Mouse (Mus musculus): ENCODE results near the gene Taf10. TPM values are rescaled to one million over a fixed set of nuclear protein-coding genes. Genes with fewer than 3 reads are reported as not detected.

The Taf10 gene
- polyA plus RNA-seq, 1 experiment from 2014 or later, result 118 TPM

- Histone ChIP-seq H3K27ac (replicated peaks) (no peak overlapping the region), H3K36me3 (ENCODE audit: control insufficient read depth, insufficient read depth, low read length) (no peaks in the 10 kb centered on the region), H3K27me3 (ENCODE audit: control insufficient read depth, insufficient read depth, low read length) (0 out of 2 replicates have a peak, but pooled peaks cover 3% of the 10 kb centered on the region), H3K4me1 (replicated peaks; ENCODE audit: control insufficient read depth, insufficient read depth) (no peaks in the 10 kb centered on the region; the same call in 1 of the 2 replicates), H3K4me2 (replicated peaks; ENCODE audit: low read depth) (no peak overlapping the region), H3K9ac (ENCODE audit: low read length) (no peak overlapping the region), H3K9me3 (ENCODE audit: control insufficient read depth, low read length) (no peaks in the 10 kb centered on the region), H3K4me3 (ENCODE audit: low read depth, low read length) (no peak overlapping the region)
- TF ChIP-seq CTCF (IDR thresholded peaks at IDR 0.05; ENCODE audit: low read depth) (no peak), EP300 (optimal IDR thresholded peaks at IDR 0.05) (no peak)
- no peak for DNase-seq (ENCODE audit: low spot score)
- ATAC-seq (ENCODE audit: low FRiP score, low TSS enrichment), result no peak
- WGBS, result 20% methylated on average over 4 of the region's 4 CpGs
Measured at GRCm38 (mm10) chr7:105784556-105784955, 40.4 kb upstream of the Taf10 start.

GRCm38 (mm10) chr7:105783861-105784260 lies 39.7 kb upstream of the Taf10 start:
- Histone ChIP-seq H3K4me2 (replicated peaks; ENCODE audit: low read depth) (no peak overlapping the region), H3K27me3 (ENCODE audit: control insufficient read depth, insufficient read depth, low read length) (0 out of 2 replicates have a peak, but pooled peaks cover 3% of the 10 kb centered on the region), H3K4me1 (replicated peaks; ENCODE audit: control insufficient read depth, insufficient read depth) (peaks cover under 1% of the 10 kb centered on the region; the same call in 1 of the 2 replicates), H3K27ac (replicated peaks) (no peak overlapping the region), H3K36me3 (ENCODE audit: control insufficient read depth, insufficient read depth, low read length) (no peaks in the 10 kb centered on the region), H3K9me3 (ENCODE audit: control insufficient read depth, low read length) (no peaks in the 10 kb centered on the region), H3K4me3 (ENCODE audit: low read depth, low read length) (no peak overlapping the region), H3K9ac (ENCODE audit: low read length) (no peak overlapping the region)
- WGBS, result 43% methylated on average over 4 of the region's 4 CpGs
- DNase-seq (ENCODE audit: low spot score), result no peak
- no peak for ATAC-seq (ENCODE audit: low FRiP score, low TSS enrichment)
- TF ChIP-seq CTCF (IDR thresholded peaks at IDR 0.05; ENCODE audit: low read depth) (no peak), EP300 (optimal IDR thresholded peaks at IDR 0.05) (no peak)

DNA sequence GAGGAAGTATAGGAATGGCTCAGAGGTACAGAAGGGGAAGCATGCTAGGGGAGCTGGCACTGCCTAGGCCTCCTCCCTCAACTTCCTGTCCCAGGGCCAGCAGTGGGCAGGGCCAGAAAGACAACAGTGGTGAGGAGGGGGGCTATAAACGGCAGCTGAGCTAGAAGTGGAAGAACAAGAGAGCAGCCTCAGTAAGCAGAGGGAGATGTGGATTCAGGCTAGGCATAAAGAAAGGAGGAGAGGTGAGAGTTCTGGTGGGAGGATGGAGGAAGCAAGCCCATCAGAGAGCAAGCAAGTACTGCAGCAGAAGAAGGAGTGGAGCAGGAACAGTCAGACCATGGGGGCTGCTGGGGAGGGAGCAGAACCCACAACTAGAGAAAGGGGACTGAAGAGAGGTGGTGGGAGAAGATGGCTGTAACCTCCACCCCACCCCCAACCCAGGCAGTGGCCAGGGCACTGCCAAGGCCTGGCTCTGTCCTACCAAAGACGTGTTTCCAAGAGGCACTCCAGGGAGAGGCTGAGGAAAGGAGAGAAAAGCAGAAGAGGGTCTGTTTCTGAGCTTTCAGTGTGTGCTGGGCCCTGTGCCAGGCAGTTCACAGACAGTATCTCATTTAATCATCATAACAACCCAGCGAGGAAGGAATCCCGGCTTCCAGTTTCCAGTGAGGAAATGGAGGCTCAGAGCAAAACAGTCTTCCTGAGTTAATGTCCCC lies 34.5 kb upstream of the Taf10 start:
- Histone ChIP-seq H3K27me3 (ENCODE audit: control insufficient read depth, insufficient read depth, low read length) (no peaks in the 10 kb centered on the region), H3K27ac (replicated peaks) (peak overlapping the region; percentile 86), H3K9me3 (ENCODE audit: control insufficient read depth, low read length) (no peaks in the 10 kb centered on the region), H3K36me3 (ENCODE audit: control insufficient read depth, insufficient read depth, low read length) (no peaks in the 10 kb centered on the region), H3K4me2 (replicated peaks; ENCODE audit: low read depth) (peak overlapping the region; percentile 34), H3K4me3 (ENCODE audit: low read depth, low read length) (no peak overlapping the region), H3K9ac (ENCODE audit: low read length) (peak overlapping the region; percentile 38; the same call in 1 of the 2 replicates), H3K4me1 (replicated peaks; ENCODE audit: control insufficient read depth, insufficient read depth) (peaks cover 7% of the 10 kb centered on the region; the same call in 1 of the 2 replicates)
- ATAC-seq (ENCODE audit: low FRiP score, low TSS enrichment), result peak; percentile 62
- 24% methylated on average over 4 of the region's 4 CpGs for WGBS
- DNase-seq (ENCODE audit: low spot score), result no peak
- no peak for TF ChIP-seq EP300 (optimal IDR thresholded peaks at IDR 0.05)
- no peak for TF ChIP-seq CTCF (IDR thresholded peaks at IDR 0.05; ENCODE audit: low read depth)

DNA sequence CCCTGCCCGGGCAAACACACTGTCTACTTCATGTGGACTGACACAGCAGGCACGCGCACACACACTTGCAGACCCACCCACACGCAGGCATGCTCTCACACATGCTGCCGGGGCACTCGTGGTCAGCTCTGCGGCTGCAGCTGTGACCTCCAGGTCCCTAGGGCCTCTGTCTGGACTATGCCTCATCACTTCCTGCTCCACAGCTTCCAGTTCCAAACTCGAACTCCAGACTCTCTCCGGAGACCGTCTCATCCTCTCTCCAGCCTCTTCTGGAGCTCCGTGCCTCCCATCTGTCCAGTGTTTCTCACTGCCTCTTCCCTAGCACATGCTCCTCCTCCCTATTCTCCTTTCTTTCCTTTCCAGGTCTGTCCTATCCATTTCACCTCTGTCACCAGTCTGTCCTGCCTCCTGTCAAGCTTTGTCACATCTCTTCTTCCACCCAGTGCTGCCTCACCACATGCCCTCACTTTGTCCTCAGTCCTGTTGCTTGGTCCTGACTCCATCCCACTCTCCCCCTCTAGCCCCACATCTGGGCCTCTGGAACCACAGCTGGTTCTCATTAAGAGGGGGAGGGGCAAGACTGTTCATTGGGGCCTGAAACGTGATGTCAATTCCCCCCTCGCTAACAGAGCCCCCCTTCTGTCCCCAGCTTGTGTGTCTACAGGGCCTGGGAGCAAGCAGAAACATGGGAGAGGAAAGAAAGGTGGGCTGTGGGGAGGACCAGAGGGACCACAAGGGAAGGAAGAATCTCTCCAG lies 33.8 kb upstream of the Taf10 start:
- Histone ChIP-seq H3K9ac (ENCODE audit: low read length) (0 out of 2 replicates have a peak overlapping the region, but pooled peaks have one; percentile 14), H3K36me3 (ENCODE audit: control insufficient read depth, insufficient read depth, low read length) (no peaks in the 10 kb centered on the region), H3K27ac (replicated peaks) (peak overlapping the region; percentile 86), H3K4me3 (ENCODE audit: low read depth, low read length) (peak overlapping the region; percentile 8; the same call in 1 of the 2 replicates), H3K4me2 (replicated peaks; ENCODE audit: low read depth) (peak overlapping the region; percentile 34), H3K4me1 (replicated peaks; ENCODE audit: control insufficient read depth, insufficient read depth) (peaks cover 7% of the 10 kb centered on the region; the same call in 1 of the 2 replicates), H3K9me3 (ENCODE audit: control insufficient read depth, low read length) (no peaks in the 10 kb centered on the region), H3K27me3 (ENCODE audit: control insufficient read depth, insufficient read depth, low read length) (no peaks in the 10 kb centered on the region)
- WGBS, result 27% methylated on average over 13 of the region's 13 CpGs
- ATAC-seq (ENCODE audit: low FRiP score, low TSS enrichment) (peak; percentile 78), DNase-seq (ENCODE audit: low spot score) (no peak)
- no peak for TF ChIP-seq CTCF (IDR thresholded peaks at IDR 0.05; ENCODE audit: low read depth)
- no peak for TF ChIP-seq EP300 (optimal IDR thresholded peaks at IDR 0.05)

- no peak for DNase-seq (ENCODE audit: low spot score)
- Histone ChIP-seq H3K27ac (replicated peaks) (no peak overlapping the region; the same call in 1 of the 2 replicates), H3K9ac (ENCODE audit: low read length) (no peak overlapping the region), H3K4me2 (replicated peaks; ENCODE audit: low read depth) (peak overlapping the region; percentile 34; the same call in 1 of the 2 replicates), H3K4me3 (ENCODE audit: low read depth, low read length) (no peak overlapping the region), H3K4me1 (replicated peaks; ENCODE audit: control insufficient read depth, insufficient read depth) (peaks cover 7% of the 10 kb centered on the region; the same call in 1 of the 2 replicates), H3K9me3 (ENCODE audit: control insufficient read depth, low read length) (no peaks in the 10 kb centered on the region), H3K36me3 (ENCODE audit: control insufficient read depth, insufficient read depth, low read length) (peaks cover under 1% of the 10 kb centered on the region; the same call in 1 of the 2 replicates), H3K27me3 (ENCODE audit: control insufficient read depth, insufficient read depth, low read length) (no peaks in the 10 kb centered on the region)
- WGBS, result 71% methylated on average over 1 of the region's 1 CpGs
- no peak for ATAC-seq (ENCODE audit: low FRiP score, low TSS enrichment)
- TF ChIP-seq CTCF (IDR thresholded peaks at IDR 0.05; ENCODE audit: low read depth) (no peak), EP300 (optimal IDR thresholded peaks at IDR 0.05) (no peak)
Measured at GRCm38 (mm10) chr7:105777316-105777715, 33.2 kb upstream of the Taf10 start.
